Mouse (Mus musculus) retina, embryonic 14.5 days (tissue): ENCODE measurements at regions not wholly inside any gene's neighbourhood (a gene's known extent, or its start where the extent isn't known, plus 50 kb on each side); places are given as distances from the start of the nearest gene placed in this dataset.
"Not testable (repeated sequence)": the region's sequence is repeated elsewhere in the genome, so short reads cannot be mapped to it uniquely, and the experiment has no call there.

Experiments
- DNase-seq: peaks from one replicate; pipeline ENCODE4 v3.0.0-alpha.2; 2015; ENCODE audit warnings: low spot score

- DNase-seq = no peak
Observed at GRCm38 (mm10) chr7:113010150-113010549, 56.4 kb downstream of the Rassf10 start.

- DNase-seq = no peak
Observed at GRCm38 (mm10) chr7:113017092-113017755, 63.5 kb downstream of the Rassf10 start.

- no peak for DNase-seq
Observed at GRCm38 (mm10) chr7:113021412-113021811, 67.7 kb downstream of the Rassf10 start.

- DNase-seq = no peak
Observed at GRCm38 (mm10) chr7:113022516-113022915, 68.8 kb downstream of the Rassf10 start.

GRCm38 (mm10) chr7:113025758-113026157, 72.0 kb downstream of the Rassf10 start:
- no peak for DNase-seq

- no peak for DNase-seq
Observed at GRCm38 (mm10) chr7:113026290-113027075, 72.7 kb downstream of the Rassf10 start.

- no peak for DNase-seq
Observed at GRCm38 (mm10) chr7:113027125-113027801, 73.5 kb downstream of the Rassf10 start.

GRCm38 (mm10) chr7:113030053-113030752, 76.4 kb downstream of the Rassf10 start:
- DNase-seq = no peak

GRCm38 (mm10) chr7:113035751-113036150, 82.0 kb downstream of the Rassf10 start:
- no peak for DNase-seq

- no peak for DNase-seq
Observed at GRCm38 (mm10) chr7:113037825-113038613, 84.3 kb downstream of the Rassf10 start.

GRCm38 (mm10) chr7:113038906-113039671, 85.3 kb downstream of the Rassf10 start:
- DNase-seq = no peak

GRCm38 (mm10) chr7:113045613-113046159, 91.9 kb downstream of the Rassf10 start:
- not testable (repeated sequence) for DNase-seq

- no peak for DNase-seq
Observed at GRCm38 (mm10) chr7:113046406-113046805, 92.6 kb downstream of the Rassf10 start.

- DNase-seq = no peak
Observed at GRCm38 (mm10) chr7:113047583-113047982, 93.8 kb downstream of the Rassf10 start.

- DNase-seq = no peak
Observed at GRCm38 (mm10) chr7:113048097-113048795, 94.5 kb downstream of the Rassf10 start.

GRCm38 (mm10) chr7:113049440-113049839, 95.7 kb downstream of the Rassf10 start:
- DNase-seq = no peak

GRCm38 (mm10) chr7:113052952-113053351, 99.2 kb downstream of the Rassf10 start:
- DNase-seq = no peak

- no peak for DNase-seq
Observed at GRCm38 (mm10) chr7:113056421-113056820, 102.7 kb downstream of the Rassf10 start.

- no peak for DNase-seq
Observed at GRCm38 (mm10) chr7:113059211-113059966, 105.6 kb downstream of the Rassf10 start.
